Mouse (Mus musculus) midbrain, embryonic 10.5 days (tissue): ENCODE data around the gene Icam1. TPM values are rescaled to one million over a fixed set of nuclear protein-coding genes. Genes with fewer than 3 reads are reported as not detected.
A peak's percentile ranks its signal among the peaks of the same experiment; 100 is the strongest.
"Not testable (repeated sequence)": the region's sequence is repeated elsewhere in the genome, so short reads cannot be mapped to it uniquely, and the experiment has no call there.

Source experiments
- DNase-seq: peaks from one replicate; pipeline ENCODE4 v3.0.0-alpha.2; 2017; ENCODE audit warnings: low spot score
- H3K27ac ChIP-seq: fragments of 300-500 bp; sonication (generic); replicated peaks from 2 replicates; pipeline ENCODE4 v1.5.1; 2016; ENCODE audit warnings: mild to moderate bottlenecking
- H3K27me3 ChIP-seq: fragments of 300-500 bp; sonication (generic); 2 replicates; pipeline ENCODE4 v1.6.1; 2016; ENCODE audit warnings: low read depth, mild to moderate bottlenecking; ENCODE audit not compliant: poor library complexity, severe bottlenecking
- H3K36me3 ChIP-seq: fragments of 300-500 bp; sonication (generic); 2 replicates; pipeline ENCODE4 v1.6.1; 2016; ENCODE audit warnings: mild to moderate bottlenecking, moderate library complexity
- H3K4me1 ChIP-seq: fragments of 300-500 bp; sonication (generic); 2 replicates; pipeline ENCODE4 v1.6.1; 2016
- H3K4me3 ChIP-seq: fragments of 300-500 bp; sonication (generic); 2 replicates; pipeline ENCODE4 v1.5.1; 2016; ENCODE audit warnings: mild to moderate bottlenecking, moderate library complexity
- H3K9me3 ChIP-seq: fragments of 300-500 bp; sonication (generic); replicated peaks from 2 replicates; pipeline ENCODE4 v1.6.1; 2016; ENCODE audit warnings: mild to moderate bottlenecking
- WGBS: fragments of 180-500 bp; shearing (Covaris S2); methylation state at CpG from one replicate; pipeline ENCODE4 v1.1.7; 2016; 5-methylcytosine and 5-hydroxymethylcytosine counted together
- polyA plus RNA-seq: library from polyadenylated mRNA; unstranded; fragments of >200 nt; fragmentation: Nextera tagmentation; extraction: Ambion mirVana; gene quantifications from 2 replicates; pipeline ENCODE4 v1.2.1, GENCODE M21; 2016

Gene Icam1
- polyA plus RNA-seq, 1 experiment from 2014 or later: 4.9 TPM

- peaks cover 24% of the 10 kb centered on the region for H3K36me3 ChIP-seq
- H3K4me1 ChIP-seq: peaks cover 13% of the 10 kb centered on the region
- WGBS: 76% methylated on average over 6 of the region's 6 CpGs
- no peak overlapping the region for H3K4me3 ChIP-seq
- H3K9me3 ChIP-seq: no peaks in the 10 kb centered on the region
- no peaks in the 10 kb centered on the region for H3K27me3 ChIP-seq
- DNase-seq: no peak
- no peak overlapping the region for H3K27ac ChIP-seq
These were observed 14.1 kb upstream of the Icam1 start for GRCm38 (mm10) chr9:21001651-21002200.

DNA sequence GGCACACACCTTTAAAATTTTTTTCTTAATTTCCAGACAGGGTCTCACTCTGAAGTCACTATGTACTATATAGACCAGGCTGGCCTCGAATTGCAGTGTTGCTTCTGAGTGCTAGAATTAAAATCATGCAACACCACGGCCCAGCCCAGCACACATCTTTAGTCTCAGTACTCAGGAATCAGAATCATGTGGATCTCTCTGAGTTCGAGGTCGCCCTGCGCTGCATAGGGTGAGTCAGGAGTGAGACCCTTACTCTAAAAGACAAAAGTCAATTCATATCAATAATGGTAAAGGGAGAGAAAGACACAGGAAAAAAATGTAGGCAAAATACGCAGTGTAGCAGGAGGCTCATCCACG is 13.5 kb upstream of the Icam1 start:
- Histone ChIP-seq H3K36me3 (peaks cover 29% of the 10 kb centered on the region), H3K9me3 (no peaks in the 10 kb centered on the region), H3K4me3 (peak overlapping the region; percentile 85), H3K4me1 (peaks cover 13% of the 10 kb centered on the region), H3K27me3 (no peaks in the 10 kb centered on the region), H3K27ac (peak overlapping the region; percentile 88)
- WGBS: 12% methylated on average over 7 of the region's 7 CpGs
- no peak for DNase-seq

GRCm38 (mm10) chr9:21002627-21003551 is 12.9 kb upstream of the Icam1 start, which contains the start of gene Mrpl4:
TSS of gene Mrpl4 (plus strand) at chr9:21002738.
- peak; percentile 90 for DNase-seq
- Histone ChIP-seq H3K27me3 (no peaks in the 10 kb centered on the region), H3K27ac (peak within 1 kb of the TSS; percentile 88), H3K9me3 (no peaks in the 10 kb centered on the region), H3K4me1 (peaks cover 13% of the 10 kb centered on the region), H3K4me3 (peak within 1 kb of the TSS; percentile 85), H3K36me3 (peaks cover 36% of the 10 kb centered on the region)
- under 1% methylated on average over 72 of the region's 72 CpGs for WGBS

GRCm38 (mm10) chr9:21007313-21007952 is 8.4 kb upstream of the Icam1 start:
- H3K4me3 ChIP-seq: no peak overlapping the region
- H3K27me3 ChIP-seq: peaks cover 6% of the 10 kb centered on the region; the same call in 1 of the 2 replicates
- H3K9me3 ChIP-seq: no peaks in the 10 kb centered on the region
- no peak for DNase-seq
- no peak overlapping the region for H3K27ac ChIP-seq
- peaks cover 53% of the 10 kb centered on the region for H3K36me3 ChIP-seq
- 92% methylated on average over 10 of the region's 10 CpGs for WGBS
- H3K4me1 ChIP-seq: peaks cover 10% of the 10 kb centered on the region

DNA sequence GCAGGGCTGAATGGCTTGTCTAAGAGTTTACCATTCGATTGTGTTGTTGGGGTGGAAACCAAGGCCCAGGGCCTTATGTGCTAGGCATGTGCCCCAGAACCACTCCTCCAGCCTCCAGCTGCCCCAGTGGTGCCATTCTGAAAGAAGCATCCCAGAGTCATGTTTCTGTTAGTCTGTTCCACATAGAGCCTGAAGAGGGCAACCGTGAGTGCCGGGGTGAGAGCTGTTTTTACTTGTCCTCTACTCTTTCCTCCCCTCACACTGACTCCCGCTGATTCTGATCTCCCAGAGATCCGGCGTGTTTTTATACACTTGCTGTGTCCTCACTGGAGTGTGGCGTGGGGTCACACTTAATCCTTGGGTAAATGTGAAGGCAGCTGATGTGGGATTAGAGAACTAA is 7.8 kb upstream of the Icam1 start:
- peaks cover 8% of the 10 kb centered on the region for H3K4me1 ChIP-seq
- no peak overlapping the region for H3K4me3 ChIP-seq
- no peak overlapping the region for H3K27ac ChIP-seq
- 86% methylated on average over 7 of the region's 7 CpGs for WGBS
- H3K27me3 ChIP-seq: peaks cover 11% of the 10 kb centered on the region; the same call in 1 of the 2 replicates
- no peaks in the 10 kb centered on the region for H3K9me3 ChIP-seq
- DNase-seq: no peak
- H3K36me3 ChIP-seq: peaks cover 53% of the 10 kb centered on the region

DNA sequence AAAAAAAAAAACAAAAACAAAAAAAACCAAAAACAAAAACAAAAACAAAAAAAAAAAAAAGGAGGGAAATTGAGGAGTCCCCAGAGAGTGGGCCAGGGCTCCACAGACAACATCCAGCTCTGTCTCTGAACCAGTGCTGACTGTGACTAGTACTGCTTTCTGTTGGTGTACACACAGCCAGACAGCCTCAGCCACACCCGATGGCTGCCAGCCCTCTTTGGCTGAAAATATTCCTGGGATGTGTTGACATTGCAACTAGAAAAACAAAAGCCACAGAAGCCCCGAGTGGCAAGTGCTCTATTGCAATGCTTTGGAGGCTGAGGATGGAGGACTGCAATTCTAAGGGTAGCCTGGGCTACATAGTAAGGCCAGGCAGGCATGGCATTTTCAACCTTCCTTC is 5.4 kb upstream of the Icam1 start:
- Histone ChIP-seq H3K4me1 (peaks cover 7% of the 10 kb centered on the region), H3K4me3 (no peak overlapping the region), H3K27ac (no peak overlapping the region), H3K36me3 (peaks cover 43% of the 10 kb centered on the region), H3K9me3 (no peaks in the 10 kb centered on the region), H3K27me3 (peaks cover 35% of the 10 kb centered on the region)
- 67% methylated on average over 2 of the region's 2 CpGs for WGBS
- DNase-seq: no peak

DNA sequence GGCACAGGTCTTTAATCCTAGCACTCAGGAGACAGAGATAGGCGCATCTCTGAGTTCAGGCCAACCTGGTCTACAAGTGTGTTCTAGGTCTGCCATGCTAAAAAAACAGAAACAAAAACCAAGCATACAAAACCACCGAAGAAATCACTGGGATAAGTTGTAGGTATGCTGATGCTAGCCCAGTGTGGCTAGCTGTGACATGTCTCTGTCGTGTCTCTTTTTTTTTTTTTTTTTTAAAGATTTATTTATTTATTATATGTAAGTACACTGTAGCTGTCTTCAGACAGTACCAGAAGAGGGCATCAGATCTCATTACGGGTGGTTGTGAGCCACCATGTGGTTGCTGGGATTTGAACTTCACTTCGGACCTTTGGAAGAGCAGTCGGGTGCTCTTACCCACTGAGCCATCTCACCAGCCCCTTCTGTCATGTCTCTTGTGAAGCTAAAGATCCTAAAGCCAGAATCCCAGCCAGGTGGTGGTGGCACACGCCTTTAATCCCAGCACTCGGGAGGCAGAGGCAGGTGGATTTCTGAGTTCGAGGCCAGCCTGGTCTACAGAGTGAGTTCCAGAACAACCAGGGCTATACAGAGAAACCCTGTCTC is 4.7 kb upstream of the Icam1 start:
- Histone ChIP-seq H3K36me3 (peaks cover 36% of the 10 kb centered on the region), H3K27me3 (peaks cover 42% of the 10 kb centered on the region), H3K4me1 (peaks cover 14% of the 10 kb centered on the region)
- not testable (repeated sequence) for H3K27ac ChIP-seq, H3K9me3 ChIP-seq, DNase-seq, H3K4me3 ChIP-seq
- whole genome bisulfite sequencing: 73% methylated on average over 9 of the region's 9 CpGs

DNA sequence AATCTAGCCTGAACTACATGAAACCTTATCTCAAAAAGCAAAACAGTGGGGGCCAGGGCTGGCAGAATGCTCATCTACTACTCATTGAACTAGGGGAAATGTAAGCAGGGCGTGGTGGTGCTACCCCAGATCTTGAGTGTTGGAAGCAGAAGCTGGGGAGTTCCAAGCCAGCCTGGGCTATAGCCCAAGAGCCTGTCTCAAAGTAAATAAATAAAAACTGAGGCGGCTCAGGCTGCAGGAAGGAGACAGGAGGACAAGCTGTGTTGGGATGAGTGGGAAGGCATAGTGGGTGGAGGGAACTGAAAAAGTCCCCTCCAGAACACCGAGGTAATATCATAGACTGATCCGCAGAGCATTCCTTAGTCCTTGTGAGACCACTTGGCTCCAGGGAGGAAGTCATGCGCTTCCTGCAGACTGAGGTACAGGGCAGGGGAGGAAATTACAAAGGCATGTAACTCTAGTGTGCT is 3.9 kb upstream of the Icam1 start:
- Histone ChIP-seq H3K4me3 (no peak overlapping the region), H3K27ac (no peak overlapping the region), H3K27me3 (peaks cover 50% of the 10 kb centered on the region), H3K9me3 (no peaks in the 10 kb centered on the region), H3K4me1 (peaks cover 14% of the 10 kb centered on the region), H3K36me3 (peaks cover 28% of the 10 kb centered on the region)
- 69% methylated on average over 5 of the region's 5 CpGs for WGBS
- no peak for DNase-seq

DNA sequence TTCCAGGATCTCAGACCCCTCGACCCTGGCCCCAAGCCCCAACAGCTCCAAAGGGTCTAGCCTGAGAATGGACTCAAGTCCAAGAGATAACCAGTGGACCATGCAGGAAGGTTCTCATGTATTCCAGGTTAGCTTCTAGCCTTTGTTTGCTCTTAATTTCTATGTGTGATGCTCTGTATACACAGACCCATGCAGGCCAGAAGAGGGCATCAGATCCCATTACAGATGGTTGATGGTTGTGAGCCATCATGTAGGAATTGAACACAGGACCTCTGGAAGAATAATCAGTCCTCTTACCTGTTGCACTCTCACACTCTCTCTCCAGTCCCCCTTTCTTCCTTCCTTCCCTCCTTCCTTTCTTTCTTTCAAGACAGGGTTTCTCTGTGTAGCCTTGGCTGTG is 3.4 kb upstream of the Icam1 start:
- WGBS: 69% methylated on average over 1 of the region's 1 CpGs
- peaks cover 55% of the 10 kb centered on the region for H3K27me3 ChIP-seq
- no peak for DNase-seq
- no peak overlapping the region for H3K27ac ChIP-seq
- no peak overlapping the region for H3K4me3 ChIP-seq
- peaks cover 14% of the 10 kb centered on the region for H3K4me1 ChIP-seq
- H3K9me3 ChIP-seq: no peaks in the 10 kb centered on the region
- H3K36me3 ChIP-seq: peaks cover 23% of the 10 kb centered on the region

DNA sequence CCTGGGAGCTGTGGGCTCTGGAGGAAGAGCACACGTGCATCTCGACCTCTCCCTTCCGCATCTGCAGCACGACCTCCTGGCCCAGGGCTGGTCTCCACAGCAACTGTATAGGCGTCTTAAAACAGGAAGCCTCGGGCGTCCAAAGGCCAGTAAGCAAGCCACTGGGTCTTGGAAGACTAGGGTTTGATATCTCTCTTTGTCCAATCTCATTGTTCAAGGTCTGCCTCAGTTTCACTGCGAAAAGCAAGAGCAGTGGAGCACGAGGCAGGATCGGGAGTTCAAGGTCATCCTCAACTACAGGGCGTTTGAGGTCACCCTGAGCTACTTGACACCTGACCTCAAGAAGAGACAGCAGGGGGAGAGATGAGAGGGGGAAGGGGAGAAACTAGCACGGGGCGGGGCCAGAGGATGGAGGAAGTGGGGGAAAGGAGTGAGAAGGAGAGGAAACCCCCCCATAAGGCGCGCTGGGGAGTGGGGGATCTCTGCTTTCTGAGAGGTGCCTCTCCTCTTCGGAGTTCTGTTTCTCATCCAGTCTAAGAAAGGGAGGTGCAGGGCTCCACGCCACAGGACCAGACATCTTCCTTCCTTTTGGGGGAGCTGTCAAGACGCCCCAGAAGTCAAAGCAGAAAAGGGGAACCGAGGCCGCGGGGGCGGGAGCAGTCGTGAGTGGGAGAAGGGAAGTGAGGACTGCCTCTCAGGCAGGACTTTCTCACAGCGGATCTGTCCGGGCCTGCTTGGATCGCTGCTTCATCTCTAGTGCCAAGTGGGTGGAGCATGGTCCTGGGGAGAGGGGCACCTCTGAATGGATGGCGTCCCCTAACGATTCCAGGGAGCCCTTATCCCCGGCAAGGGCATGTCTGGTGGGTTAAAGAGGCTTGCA is 854 bp upstream of the Icam1 start:
- no peaks in the 10 kb centered on the region for H3K36me3 ChIP-seq
- DNase-seq: no peak
- H3K27ac ChIP-seq: no peak overlapping the region
- 3% methylated on average over 29 of the region's 29 CpGs for WGBS
- peak overlapping the region; percentile 46 for H3K4me3 ChIP-seq
- no peaks in the 10 kb centered on the region for H3K9me3 ChIP-seq
- H3K27me3 ChIP-seq: peaks cover 72% of the 10 kb centered on the region
- peaks cover 14% of the 10 kb centered on the region for H3K4me1 ChIP-seq

GRCm38 (mm10) chr9:21016331-21017176 is 769 bp downstream of the Icam1 start:
- no peaks in the 10 kb centered on the region for H3K36me3 ChIP-seq
- no peak for DNase-seq
- H3K27me3 ChIP-seq: peaks cover 72% of the 10 kb centered on the region
- H3K4me1 ChIP-seq: peaks cover 14% of the 10 kb centered on the region
- no peaks in the 10 kb centered on the region for H3K9me3 ChIP-seq
- 6% methylated on average over 17 of the region's 17 CpGs for WGBS
- H3K27ac ChIP-seq: no peak overlapping the region
- peak overlapping the region; percentile 46; the same call in 1 of the 2 replicates for H3K4me3 ChIP-seq
